Mouse (Mus musculus): ENCODE data around the gene Dbi. TPM values are rescaled to one million over a fixed set of nuclear protein-coding genes. Genes with fewer than 3 reads are reported as not detected.

Gene Dbi
- total RNA-seq, 2 experiments from 2014 or later, result 254 to 257 TPM

Other genes starting within 250 kb of the Dbi start
- gene Tmem177, start 207.9 kb downstream of the Dbi start, total RNA-seq (2021), result 10 to 100 TPM in 1 of 2 experiments, 1 to 10 TPM in 1; 8.2 to 10.0 TPM
- gene Cfap221, start 123.8 kb downstream of the Dbi start, total RNA-seq (2021), result under 1 TPM in 1 of 2 experiments, not detected in 1; 0.70 TPM
- under 1 TPM in 1 of 2 experiments, not detected in 1; 0.42 TPM for gene Sctr, start 114.2 kb downstream of the Dbi start, total RNA-seq (2021)
- gene Tmem37, start 47.0 kb downstream of the Dbi start, total RNA-seq (2021), result 1 to 10 TPM in 1 of 2 experiments, under 1 TPM in 1; 0.94 to 2.0 TPM
- 1 to 10 TPM; 5.3 to 5.6 TPM for gene 3110009E18Rik, start 109 bp upstream of the Dbi start, total RNA-seq (2021)
- 1 to 10 TPM; 4.8 to 5.6 TPM for gene Steap3, start 151.6 kb upstream of the Dbi start, total RNA-seq (2021)
- gene C1ql2, start 219.5 kb upstream of the Dbi start, total RNA-seq (2021), result 1 to 10 TPM; 3.2 to 3.7 TPM